Mouse (Mus musculus) spleen, adult 2 months (tissue): ENCODE data around the gene Phyhipl. TPM values are rescaled to one million over a fixed set of nuclear protein-coding genes. Genes with fewer than 3 reads are reported as not detected.

Source experiments
- DNase-seq, 2 experiments: peaks; one replicate each; pipeline versions ENCODE4 v3.0.0 to v3.0.0-alpha.2; 2012 to 2021; ENCODE audit warnings: low spot score in 2 of 2, low read depth in 1 of 2
- H3K27ac ChIP-seq: fragments of 200-500 bp; 2 replicates; pipeline ENCODE4 v1.5.1; 2012; ENCODE audit warnings: low read length, inconsistent platforms; ENCODE audit not compliant: insufficient read depth
- H3K27me3 ChIP-seq: fragments of 200-500 bp; 2 replicates; pipeline ENCODE4 v1.6.1; 2012; ENCODE audit warnings: mild to moderate bottlenecking, moderate library complexity, low read length, inconsistent platforms; ENCODE audit not compliant: control insufficient read depth, insufficient read depth
- H3K36me3 ChIP-seq: fragments of 200-500 bp; 2 replicates; pipeline ENCODE4 v1.6.1; 2012; ENCODE audit warnings: mild to moderate bottlenecking, low read length, inconsistent platforms; ENCODE audit not compliant: control insufficient read depth, insufficient read depth
- H3K4me1 ChIP-seq: fragments of 200-500 bp; 2 replicates; pipeline ENCODE4 v1.6.1; 2011; ENCODE audit warnings: inconsistent platforms; ENCODE audit not compliant: control insufficient read depth, insufficient read depth, insufficient read length
- H3K4me3 ChIP-seq: fragments of 200-500 bp; 2 replicates; pipeline ENCODE4 v1.5.1; 2011; ENCODE audit warnings: mild to moderate bottlenecking, inconsistent platforms; ENCODE audit not compliant: insufficient read depth, insufficient read length; ENCODE audit errors: extremely low read depth
- CTCF ChIP-seq: fragments of 200-500 bp; IDR thresholded peaks from 2 replicates; pipeline ENCODE4 v1.5.1; 2011; ENCODE audit warnings: mild to moderate bottlenecking, inconsistent platforms; ENCODE audit not compliant: insufficient read depth, insufficient read length, insufficient replicate concordance; ENCODE audit errors: extremely low read depth
- POLR2A ChIP-seq: fragments of 200-500 bp; IDR thresholded peaks from 2 replicates; pipeline ENCODE4 v1.6.1; 2011; ENCODE audit warnings: low read depth, low read length, inconsistent platforms
- WGBS: fragments of 180-500 bp; shearing (Covaris S2); methylation state at CpG from one replicate; pipeline ENCODE4 v1.1.7; 2018; 5-methylcytosine and 5-hydroxymethylcytosine counted together
- polyA plus RNA-seq: library from polyadenylated mRNA; depleted of rRNA; stranded (reverse); fragments of >200 nt; gene quantifications from 2 replicates; pipeline ENCODE4 v1.2.3, GENCODE M21; 2012; rRNA removed

Gene Phyhipl
- not detected in 2 replicates for polyA plus RNA-seq

GRCm38 (mm10) chr10:70655828-70656227 is at the start of gene Phyhipl:
Gene Phyhipl (minus strand): TSS chr10:70655965.
- Histone ChIP-seq H3K36me3 (no peaks in the 10 kb centered on the region), H3K27ac (no peak within 1 kb of the TSS), H3K4me3 (no peak within 1 kb of the TSS), H3K27me3 (no peaks in the 10 kb centered on the region), H3K4me1 (no peaks in the 10 kb centered on the region)
- 83% methylated on average over 7 of the region's 7 CpGs for WGBS
- TF ChIP-seq CTCF, result no peak
- no peak for TF ChIP-seq POLR2A
- no peak for DNase-seq

- 49% methylated on average over 6 of the region's 6 CpGs for WGBS
- H3K4me1 ChIP-seq, result no peaks in the 10 kb centered on the region
- H3K4me3 ChIP-seq, result no peak overlapping the region
- no peaks in the 10 kb centered on the region for H3K27me3 ChIP-seq
- TF ChIP-seq POLR2A (no peak), CTCF (no peak)
- no peak for DNase-seq
- no peaks in the 10 kb centered on the region for H3K36me3 ChIP-seq
- no peak overlapping the region for H3K27ac ChIP-seq
Observed at GRCm38 (mm10) chr10:70703211-70703610, 47.4 kb upstream of the Phyhipl start.

GRCm38 (mm10) chr10:70699581-70699980 is 43.8 kb upstream of the Phyhipl start:
- Histone ChIP-seq H3K27me3 (no peaks in the 10 kb centered on the region), H3K27ac (no peak overlapping the region)

GRCm38 (mm10) chr10:70698014-70698413 is 42.2 kb upstream of the Phyhipl start:
- Histone ChIP-seq H3K27me3 (no peaks in the 10 kb centered on the region), H3K36me3 (no peaks in the 10 kb centered on the region), H3K4me1 (no peaks in the 10 kb centered on the region), H3K27ac (no peak overlapping the region), H3K4me3 (no peak overlapping the region)
- TF ChIP-seq CTCF, result no peak
- TF ChIP-seq POLR2A, result no peak
- 90% methylated on average over 3 of the region's 3 CpGs for WGBS
- no peak for DNase-seq

More at GRCm38 (mm10) chr10:70699581-70699980, 43.8 kb upstream of the Phyhipl start:
- Histone ChIP-seq H3K4me1 (no peaks in the 10 kb centered on the region), H3K4me3 (no peak overlapping the region), H3K36me3 (no peaks in the 10 kb centered on the region)
- no peak for TF ChIP-seq CTCF
- no peak for TF ChIP-seq POLR2A
- WGBS, result 90% methylated on average over 7 of the region's 7 CpGs
- no peak for DNase-seq

- TF ChIP-seq CTCF (no peak), POLR2A (no peak)
Observed at GRCm38 (mm10) chr10:70696748-70697585, 41.2 kb upstream of the Phyhipl start.

GRCm38 (mm10) chr10:70689346-70689745 is 33.6 kb upstream of the Phyhipl start:
- no peaks in the 10 kb centered on the region for H3K4me1 ChIP-seq
- H3K36me3 ChIP-seq, result no peaks in the 10 kb centered on the region
- no peak overlapping the region for H3K4me3 ChIP-seq
- H3K27me3 ChIP-seq, result no peaks in the 10 kb centered on the region
- DNase-seq, result no peak
- TF ChIP-seq POLR2A, result no peak
- no peak for TF ChIP-seq CTCF
- no peak overlapping the region for H3K27ac ChIP-seq
- WGBS, result 87% methylated on average over 6 of the region's 6 CpGs

More at GRCm38 (mm10) chr10:70696748-70697585, 41.2 kb upstream of the Phyhipl start:
- Histone ChIP-seq H3K4me1 (no peaks in the 10 kb centered on the region), H3K27ac (no peak overlapping the region), H3K27me3 (no peaks in the 10 kb centered on the region), H3K36me3 (no peaks in the 10 kb centered on the region), H3K4me3 (no peak overlapping the region)
- DNase-seq, result no peak
- WGBS, result 86% methylated on average over 29 of the region's 29 CpGs

- H3K4me3 ChIP-seq, result no peak overlapping the region
- H3K27me3 ChIP-seq, result no peaks in the 10 kb centered on the region
- TF ChIP-seq CTCF (no peak), POLR2A (no peak)
- WGBS, result 85% methylated on average over 8 of the region's 8 CpGs
- no peak overlapping the region for H3K27ac ChIP-seq
- no peaks in the 10 kb centered on the region for H3K4me1 ChIP-seq
- DNase-seq, result no peak
- no peaks in the 10 kb centered on the region for H3K36me3 ChIP-seq
Observed at GRCm38 (mm10) chr10:70688881-70689280, 33.1 kb upstream of the Phyhipl start.
